Mouse (Mus musculus) forebrain, embryonic 16.5 days (tissue): ENCODE measurements around the gene Mia3. TPM values are rescaled to one million over a fixed set of nuclear protein-coding genes. Genes with fewer than 3 reads are reported as not detected.
A peak's percentile ranks its signal among the peaks of the same experiment; 100 is the strongest.
"Not testable (repeated sequence)": the region's sequence is repeated elsewhere in the genome, so short reads cannot be mapped to it uniquely, and the experiment has no call there.

Source experiments
- ATAC-seq: fragments of 200-750 bp; cut with Nextera tagmentation; 2 replicates; pipeline ENCODE4 v1.8.0; 2017; ENCODE audit warnings: mild to moderate bottlenecking, moderate library complexity
- H3K27ac ChIP-seq: fragments of 300-500 bp; sonication (generic); 2 replicates; pipeline ENCODE4 v1.5.1; 2014; ENCODE audit warnings: low read length, control low read depth
- H3K27me3 ChIP-seq: fragments of 300-500 bp; sonication (generic); replicated peaks from 2 replicates; pipeline ENCODE4 v1.6.1; 2014; ENCODE audit warnings: low read length; ENCODE audit not compliant: control insufficient read depth, insufficient read depth
- H3K36me3 ChIP-seq: fragments of 300-500 bp; sonication (generic); 2 replicates; pipeline ENCODE4 v1.6.1; 2014; ENCODE audit not compliant: control insufficient read depth, insufficient read depth
- H3K4me1 ChIP-seq: fragments of 300-500 bp; sonication (generic); replicated peaks from 2 replicates; pipeline ENCODE4 v1.6.1; 2014; ENCODE audit warnings: low read length; ENCODE audit not compliant: control insufficient read depth, insufficient read depth
- H3K4me2 ChIP-seq: fragments of 300-500 bp; sonication (generic); 2 replicates; pipeline ENCODE4 v1.6.1; 2014; ENCODE audit warnings: mild to moderate bottlenecking, low read length, control low read depth
- H3K4me3 ChIP-seq: fragments of 300-500 bp; sonication (generic); replicated peaks from 2 replicates; pipeline ENCODE4 v1.5.1; 2014; ENCODE audit warnings: mild to moderate bottlenecking, low read length, control low read depth
- H3K9ac ChIP-seq: fragments of 300-500 bp; sonication (generic); replicated peaks from 2 replicates; pipeline ENCODE4 v1.6.1; 2014; ENCODE audit warnings: low read depth, low read length, control low read depth
- H3K9me3 ChIP-seq: fragments of 300-500 bp; sonication (generic); 2 replicates; pipeline ENCODE4 v1.6.1; 2016; ENCODE audit warnings: low read length; ENCODE audit not compliant: control insufficient read depth
- WGBS: fragments of 180-500 bp; shearing (Covaris S2); extraction: QIAGEN DNeasy Blood & Tissue Kit; methylation state at CpG from one replicate; pipeline ENCODE4 v1.1.7; 2014; 5-methylcytosine and 5-hydroxymethylcytosine counted together
- polyA plus RNA-seq: library from polyadenylated mRNA; unstranded; fragments of >200 nt; fragmentation: Nextera tagmentation; extraction: Ambion mirVana; gene quantifications from 2 replicates; pipeline ENCODE4 v1.2.1, GENCODE M21; 2015

The Mia3 gene
- polyA plus RNA-seq, 1 experiment from 2014 or later: 108 TPM

GRCm38 (mm10) chr1:183315783-183316182 lies 53.6 kb downstream of the Mia3 start:
- no peak overlapping the region for H3K9ac ChIP-seq
- H3K27me3 ChIP-seq: no peaks in the 10 kb centered on the region
- H3K4me3 ChIP-seq: no peak overlapping the region
- no peak overlapping the region for H3K27ac ChIP-seq
- no peaks in the 10 kb centered on the region for H3K9me3 ChIP-seq
- no peak for ATAC-seq
- WGBS: 87% methylated on average over 2 of the region's 2 CpGs
- H3K4me1 ChIP-seq: no peaks in the 10 kb centered on the region
- H3K36me3 ChIP-seq: peaks cover 23% of the 10 kb centered on the region
- H3K4me2 ChIP-seq: no peak overlapping the region

DNA sequence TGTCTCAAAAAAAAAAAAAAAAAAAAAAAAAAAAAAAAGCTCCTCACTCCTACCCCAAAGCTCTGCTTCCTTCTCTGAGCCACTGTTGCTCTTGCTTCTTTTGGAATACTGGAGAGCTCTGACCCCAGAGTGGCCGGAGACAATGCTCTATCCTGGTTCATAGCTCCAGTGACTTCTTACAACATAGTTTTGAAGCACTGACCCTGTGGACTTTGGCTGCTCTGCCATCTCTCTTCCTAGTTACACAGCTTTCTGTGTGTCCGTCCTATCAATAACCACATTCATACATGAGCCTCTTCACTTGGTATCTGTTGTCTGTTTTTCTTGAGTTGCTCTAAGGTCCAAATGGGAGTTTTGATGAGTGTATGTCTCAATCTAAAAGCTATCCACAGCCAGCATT lies 57.3 kb downstream of the Mia3 start:
- Histone ChIP-seq H3K4me2 (no peak overlapping the region), H3K4me3 (no peak overlapping the region), H3K27me3 (no peaks in the 10 kb centered on the region), H3K4me1 (no peaks in the 10 kb centered on the region), H3K27ac (no peak overlapping the region), H3K36me3 (peaks cover 16% of the 10 kb centered on the region), H3K9me3 (no peaks in the 10 kb centered on the region), H3K9ac (no peak overlapping the region)
- ATAC-seq: no peak
- 100% methylated on average over 2 of the region's 2 CpGs for WGBS

- H3K27me3 ChIP-seq, H3K9ac ChIP-seq, H3K27ac ChIP-seq, ATAC-seq, H3K4me2 ChIP-seq, H3K4me3 ChIP-seq, H3K36me3 ChIP-seq, H3K9me3 ChIP-seq, H3K4me1 ChIP-seq: not testable (repeated sequence)
- WGBS: 60% methylated on average over 2 of the region's 2 CpGs
These were observed 59.8 kb downstream of the Mia3 start for GRCm38 (mm10) chr1:183309601-183310000.

- 93% methylated on average over 1 of the region's 1 CpGs for WGBS
- H3K36me3 ChIP-seq: peaks cover 2% of the 10 kb centered on the region; the same call in 1 of the 2 replicates
- ATAC-seq: no peak
- H3K27ac ChIP-seq: no peak overlapping the region
- H3K4me3 ChIP-seq: no peak overlapping the region
- H3K9ac ChIP-seq: no peak overlapping the region
- H3K9me3 ChIP-seq: no peaks in the 10 kb centered on the region
- H3K4me1 ChIP-seq: no peaks in the 10 kb centered on the region
- no peak overlapping the region for H3K4me2 ChIP-seq
- H3K27me3 ChIP-seq: no peaks in the 10 kb centered on the region
These were observed 60.9 kb downstream of the Mia3 start for GRCm38 (mm10) chr1:183308476-183308875.

DNA sequence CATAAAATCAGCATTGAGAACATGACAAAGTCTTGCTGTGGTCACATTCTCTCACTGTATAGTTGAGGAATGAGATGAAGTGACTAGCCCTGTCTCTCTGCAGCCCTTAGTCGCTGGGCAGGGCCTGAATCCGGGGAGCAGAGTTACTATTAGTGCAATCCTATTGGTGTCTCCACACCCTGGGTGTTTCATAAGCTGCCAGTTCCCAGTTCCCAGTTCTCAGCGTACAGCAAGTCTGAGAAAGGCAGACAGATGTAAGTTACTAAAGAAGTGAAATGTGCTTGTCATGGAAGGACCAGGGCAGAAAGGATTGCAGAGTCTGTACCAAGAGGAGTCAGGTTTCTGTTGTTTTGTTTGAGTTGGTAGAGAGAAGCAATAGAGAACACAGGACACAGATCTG lies 61.8 kb downstream of the Mia3 start:
- Histone ChIP-seq H3K4me3 (no peak overlapping the region), H3K27ac (no peak overlapping the region), H3K9ac (no peak overlapping the region), H3K36me3 (peaks cover 2% of the 10 kb centered on the region; the same call in 1 of the 2 replicates), H3K27me3 (no peaks in the 10 kb centered on the region), H3K4me2 (no peak overlapping the region), H3K9me3 (no peaks in the 10 kb centered on the region), H3K4me1 (no peaks in the 10 kb centered on the region)
- 79% methylated on average over 3 of the region's 3 CpGs for WGBS
- no peak for ATAC-seq

GRCm38 (mm10) chr1:183299161-183299560 lies 70.2 kb downstream of the Mia3 start:
- Histone ChIP-seq H3K4me1 (no peaks in the 10 kb centered on the region), H3K4me3 (no peak overlapping the region), H3K36me3 (no peaks in the 10 kb centered on the region), H3K27ac (no peak overlapping the region), H3K27me3 (no peaks in the 10 kb centered on the region), H3K9me3 (no peaks in the 10 kb centered on the region), H3K9ac (no peak overlapping the region), H3K4me2 (no peak overlapping the region)
- WGBS: 88% methylated on average over 6 of the region's 6 CpGs
- no peak for ATAC-seq

DNA sequence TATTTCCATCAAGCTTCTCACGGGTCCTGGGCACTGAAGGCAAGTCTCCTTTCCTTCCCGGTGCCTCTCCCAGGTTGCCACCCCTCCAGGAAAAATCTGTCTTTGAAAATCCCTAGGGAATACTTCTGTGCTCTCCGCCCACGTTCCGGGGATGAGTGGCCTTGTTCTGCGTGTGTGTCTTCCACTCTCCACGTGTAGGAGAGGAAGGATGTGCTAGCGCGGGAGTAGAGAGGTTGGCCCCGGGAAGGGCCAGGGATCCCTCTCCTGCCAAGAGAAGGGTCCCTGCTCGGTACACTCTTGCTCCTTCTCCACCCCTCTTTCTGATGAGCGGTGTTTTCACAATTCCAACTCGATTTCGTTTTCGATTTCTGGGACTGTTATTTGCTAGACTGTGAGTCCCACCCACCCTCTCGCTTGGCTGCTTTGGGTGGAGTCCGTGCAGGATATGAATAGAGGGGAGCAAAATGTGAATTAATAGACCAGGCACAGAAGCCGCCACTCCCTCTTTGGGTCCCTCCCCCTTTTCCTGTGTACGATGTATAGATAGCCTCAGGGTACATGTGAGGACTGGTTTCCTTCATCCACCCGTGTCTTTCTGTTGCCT lies 71.4 kb downstream of the Mia3 start:
- no peak overlapping the region for H3K27ac ChIP-seq
- peak overlapping the region; percentile 51 for H3K4me3 ChIP-seq
- H3K4me2 ChIP-seq: peak overlapping the region; percentile 52
- ATAC-seq: no peak; the same call in 1 of the 2 replicates
- H3K27me3 ChIP-seq: no peaks in the 10 kb centered on the region
- no peaks in the 10 kb centered on the region for H3K4me1 ChIP-seq
- WGBS: 0% methylated on average over 20 of the region's 20 CpGs
- peaks cover 6% of the 10 kb centered on the region; the same call in 1 of the 2 replicates for H3K36me3 ChIP-seq
- H3K9me3 ChIP-seq: no peaks in the 10 kb centered on the region
- peak overlapping the region; percentile 56 for H3K9ac ChIP-seq

DNA sequence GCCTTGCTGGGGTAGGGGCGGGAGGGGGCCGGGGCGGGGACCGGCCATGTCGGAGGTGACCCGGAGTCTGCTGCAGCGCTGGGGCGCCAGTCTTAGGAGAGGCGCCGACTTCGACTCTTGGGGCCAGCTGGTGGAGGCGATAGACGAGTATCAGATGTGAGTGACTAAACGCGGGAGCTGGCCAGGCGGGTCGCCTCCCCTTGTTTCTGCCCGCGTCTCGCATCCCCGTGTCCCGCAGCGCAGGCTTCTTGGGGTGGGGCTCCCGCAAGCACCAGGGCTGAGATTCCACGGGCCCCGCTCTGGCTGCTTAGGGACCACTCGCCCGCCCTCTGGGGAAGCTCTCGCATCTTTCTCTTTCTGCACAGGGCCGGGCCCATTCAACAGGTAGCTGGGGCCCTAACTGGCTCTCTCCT lies 71.9 kb downstream of the Mia3 start:
- Histone ChIP-seq H3K27ac (no peak overlapping the region), H3K9ac (peak overlapping the region; percentile 56), H3K4me2 (peak overlapping the region; percentile 52), H3K36me3 (peaks cover 6% of the 10 kb centered on the region; the same call in 1 of the 2 replicates), H3K4me1 (no peaks in the 10 kb centered on the region), H3K4me3 (peak overlapping the region; percentile 51), H3K9me3 (no peaks in the 10 kb centered on the region), H3K27me3 (no peaks in the 10 kb centered on the region)
- WGBS: under 1% methylated on average over 28 of the region's 30 CpGs
- ATAC-seq: no peak; the same call in none of the 2 replicates

DNA sequence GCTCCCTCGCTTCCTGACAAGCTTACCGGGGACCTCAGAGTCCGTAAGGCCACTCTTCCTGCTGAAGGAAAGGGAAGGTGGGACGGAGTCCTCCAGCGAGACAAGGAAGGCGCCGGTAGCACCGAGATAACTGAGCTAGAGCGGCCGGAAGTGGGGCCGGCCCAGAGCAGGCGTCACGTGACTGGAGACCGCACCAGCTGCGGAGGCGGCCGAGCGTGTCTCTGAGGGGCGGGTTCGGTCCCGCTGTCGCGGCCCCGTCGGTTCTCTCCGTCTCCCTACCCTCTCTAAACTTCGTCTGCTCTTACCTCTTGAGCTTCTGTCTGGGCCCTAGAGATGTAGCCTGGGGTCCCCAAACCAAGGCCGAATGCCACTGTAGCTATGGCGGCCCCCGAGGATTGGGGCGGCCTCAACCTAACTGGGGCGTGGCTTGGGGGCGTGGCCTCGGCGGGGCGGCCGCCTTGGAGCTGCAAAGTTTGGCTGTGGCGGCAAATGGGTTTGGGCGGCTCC lies 72.4 kb downstream of the Mia3 start, which contains the start of gene Brox:
Brox (minus strand) TSS at position 393 of the 507 bp plus-strand sequence.
- under 1% methylated on average over 39 of the region's 39 CpGs for WGBS

More for the DNA sequence above, 72.4 kb downstream of the Mia3 start, which contains the start of gene Brox:
- Histone ChIP-seq H3K9me3 (no peaks in the 10 kb centered on the region), H3K36me3 (peaks cover 6% of the 10 kb centered on the region; the same call in 1 of the 2 replicates), H3K27ac (peak within 1 kb of the TSS; percentile 60), H3K27me3 (no peaks in the 10 kb centered on the region), H3K4me2 (peak within 1 kb of the TSS; percentile 52), H3K9ac (peak within 1 kb of the TSS; percentile 56), H3K4me1 (no peaks in the 10 kb centered on the region), H3K4me3 (peak within 1 kb of the TSS; percentile 51)
- ATAC-seq: peak; percentile 94
